Mouse (Mus musculus) erythroblast, embryonic 14.5 days (primary cell): ENCODE measurements around the gene Ccr1l1.
"Not testable (repeated sequence)": the region's sequence is repeated elsewhere in the genome, so short reads cannot be mapped to it uniquely, and the experiment has no call there.

ENCODE experiments used
- GATA1 ChIP-seq: IDR thresholded peaks from 2 replicates; pipeline ENCODE4 v1.6.1; 2012; ENCODE audit warnings: low read length, inconsistent platforms, mixed read lengths
- TAL1 ChIP-seq: IDR thresholded peaks from 3 replicates; pipeline ENCODE4 v1.6.1; 2012; ENCODE audit warnings: low read length, inconsistent platforms, mixed read lengths

DNA sequence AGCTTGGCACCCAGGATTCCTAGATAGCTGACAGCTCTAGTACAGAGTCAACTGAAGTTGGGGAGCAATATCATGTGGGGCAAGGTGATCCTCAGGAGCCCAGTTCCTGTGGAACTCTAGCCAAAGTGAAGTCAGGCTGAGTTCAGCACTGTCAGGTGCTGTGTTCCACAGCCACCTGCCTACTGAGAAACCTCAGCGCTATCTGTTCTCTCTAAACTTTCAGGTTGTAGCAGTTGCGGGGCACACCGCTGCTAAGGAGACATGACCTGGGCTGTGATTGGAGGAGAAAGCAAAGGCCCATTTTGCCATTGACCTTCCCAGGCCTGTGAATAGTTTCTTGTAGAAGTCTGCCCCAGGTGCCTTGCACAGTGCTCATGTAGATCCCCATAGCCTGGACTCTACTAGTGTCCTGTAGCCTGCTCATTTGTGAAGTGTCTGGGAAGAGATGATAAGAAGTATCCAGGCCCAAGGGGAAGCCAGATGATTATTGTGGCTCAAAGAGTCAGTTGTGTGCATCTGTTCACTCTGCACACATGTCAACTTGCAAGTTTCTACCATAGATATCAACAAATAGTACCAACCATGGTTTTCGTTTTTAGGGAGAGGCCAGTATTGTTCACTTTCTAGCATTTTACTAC, 11.2 kb downstream of the Ccr1l1 start:
- not testable (repeated sequence) for TF ChIP-seq GATA1, TAL1
